Mouse (Mus musculus) adrenal gland, postnatal 36 days (tissue): ENCODE results near the gene Lrrfip1. TPM values are rescaled to one million over a fixed set of nuclear protein-coding genes. Genes with fewer than 3 reads are reported as not detected.

Experiments used
- DNase-seq, 2 experiments: peaks; one replicate each; pipeline ENCODE4 v3.0.0; 2021; ENCODE audit warnings: mixed read lengths in 1 of 2
- total RNA-seq, 2 experiments: library from RNA; stranded (reverse); gene quantifications; 2 replicates each; pipeline ENCODE4 v1.2.3; 2021

Lrrfip1 gene
- total RNA-seq, 2 experiments from 2014 or later: 56.6 to 59.1 TPM

GRCm38 (mm10) chr1:91086325-91086724, 87.8 kb downstream of the Lrrfip1 start:
- DNase-seq: no peak

GRCm38 (mm10) chr1:91086748-91087147, 88.2 kb downstream of the Lrrfip1 start:
- DNase-seq: no peak

- peak in 1 of 2 experiments; percentile 28 for DNase-seq
Observed at GRCm38 (mm10) chr1:91088027-91088426, 89.5 kb downstream of the Lrrfip1 start.

GRCm38 (mm10) chr1:91088941-91089340, 90.4 kb downstream of the Lrrfip1 start:
- DNase-seq: no peak

GRCm38 (mm10) chr1:91090456-91090855, 91.9 kb downstream of the Lrrfip1 start:
- no peak for DNase-seq

GRCm38 (mm10) chr1:91092451-91092850, 93.9 kb downstream of the Lrrfip1 start:
- DNase-seq: no peak

- no peak for DNase-seq
Observed at GRCm38 (mm10) chr1:91093296-91093695, 94.8 kb downstream of the Lrrfip1 start.

- no peak for DNase-seq
Observed at GRCm38 (mm10) chr1:91094001-91094400, 95.5 kb downstream of the Lrrfip1 start.

GRCm38 (mm10) chr1:91095258-91095657, 96.7 kb downstream of the Lrrfip1 start:
- peak in 1 of 2 experiments; percentile 45 for DNase-seq

GRCm38 (mm10) chr1:91095853-91096252, 97.3 kb downstream of the Lrrfip1 start:
- DNase-seq: no peak

GRCm38 (mm10) chr1:91096490-91096889, 98.0 kb downstream of the Lrrfip1 start:
- DNase-seq: no peak

GRCm38 (mm10) chr1:91097283-91097834, 98.8 kb downstream of the Lrrfip1 start:
- DNase-seq: no peak

- peak; percentile 72 to 78 for DNase-seq
Observed at GRCm38 (mm10) chr1:91098887-91099286, 100.3 kb downstream of the Lrrfip1 start.

- DNase-seq: no peak
Observed at GRCm38 (mm10) chr1:91101709-91102440, 103.3 kb downstream of the Lrrfip1 start.

- DNase-seq: no peak
Observed at GRCm38 (mm10) chr1:91103366-91103983, 104.9 kb downstream of the Lrrfip1 start.

GRCm38 (mm10) chr1:91107548-91107947, 109.0 kb downstream of the Lrrfip1 start:
- DNase-seq: no peak

GRCm38 (mm10) chr1:91109302-91109701, 110.8 kb downstream of the Lrrfip1 start:
- DNase-seq: peak; percentile 50 to 61

- no peak for DNase-seq
Observed at GRCm38 (mm10) chr1:91112171-91112570, 113.6 kb downstream of the Lrrfip1 start.

GRCm38 (mm10) chr1:91112606-91113005, 114.1 kb downstream of the Lrrfip1 start:
- DNase-seq: no peak

GRCm38 (mm10) chr1:91122121-91122520, 123.6 kb downstream of the Lrrfip1 start:
- no peak for DNase-seq

- DNase-seq: no peak
Observed at GRCm38 (mm10) chr1:91123004-91123403, 124.5 kb downstream of the Lrrfip1 start.

GRCm38 (mm10) chr1:91123466-91123865, 124.9 kb downstream of the Lrrfip1 start:
- DNase-seq: no peak

- DNase-seq: no peak
Observed at GRCm38 (mm10) chr1:91128849-91129248, 130.3 kb downstream of the Lrrfip1 start.
